Mouse (Mus musculus) Muller cell, postnatal 12 days (primary cell): Measurements from ENCODE around the gene Grm6.

ENCODE experiments used
- DNase-seq: peaks from one replicate; pipeline ENCODE4 v3.0.0-alpha.2; 2015; ENCODE audit errors: inconsistent ontology term

Grm6 gene

DNA sequence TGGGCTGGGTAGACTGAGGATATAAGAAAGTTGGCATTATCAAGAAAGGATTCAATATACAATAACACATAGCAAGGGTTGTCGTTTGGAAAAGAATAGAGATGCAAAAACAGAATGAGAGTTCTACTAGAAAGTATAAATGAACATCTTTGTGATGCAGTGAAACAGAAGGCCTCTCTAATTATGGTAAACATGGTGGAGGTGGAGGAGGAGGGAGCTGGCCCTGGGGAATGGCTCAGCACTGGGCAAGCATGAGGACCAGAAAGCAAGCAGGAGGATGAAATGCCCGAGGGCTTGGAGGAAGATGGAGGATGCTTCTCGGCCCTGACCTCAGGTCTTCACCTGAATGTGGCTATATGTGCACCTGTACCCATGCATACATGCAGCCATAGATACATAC, 64.0 kb downstream of the Grm6 start:
- no peak for DNase-seq
